Mouse (Mus musculus) forebrain, embryonic 13.5 days (tissue): ENCODE data around the gene Selenbp2. TPM values are rescaled to one million over a fixed set of nuclear protein-coding genes. Genes with fewer than 3 reads are reported as not detected.
"Not testable (repeated sequence)": the region's sequence is repeated elsewhere in the genome, so short reads cannot be mapped to it uniquely, and the experiment has no call there.

Source experiments
- ATAC-seq: fragments of 200-750 bp; cut with Nextera tagmentation; 2 replicates; pipeline ENCODE4 v1.8.0; 2017
- H3K27ac ChIP-seq: fragments of 300-500 bp; sonication (generic); 2 replicates; pipeline ENCODE4 v1.5.1; 2015; ENCODE audit warnings: inconsistent platforms, mild to moderate bottlenecking, moderate library complexity
- H3K27me3 ChIP-seq: fragments of 300-500 bp; sonication (generic); 2 replicates; pipeline ENCODE4 v1.6.1; 2015; ENCODE audit warnings: mild to moderate bottlenecking, inconsistent platforms
- H3K36me3 ChIP-seq: fragments of 300-500 bp; sonication (generic); 2 replicates; pipeline ENCODE4 v1.6.1; 2015; ENCODE audit warnings: mild to moderate bottlenecking, inconsistent platforms; ENCODE audit not compliant: poor library complexity, severe bottlenecking
- H3K4me1 ChIP-seq: fragments of 300-500 bp; sonication (generic); 2 replicates; pipeline ENCODE4 v1.6.1; 2015; ENCODE audit warnings: inconsistent platforms
- H3K4me2 ChIP-seq: fragments of 300-500 bp; sonication (generic); 2 replicates; pipeline ENCODE4 v1.6.1; 2015; ENCODE audit warnings: inconsistent platforms, mild to moderate bottlenecking, moderate library complexity
- H3K4me3 ChIP-seq: fragments of 300-500 bp; sonication (generic); 2 replicates; pipeline ENCODE4 v1.5.1; 2015; ENCODE audit warnings: mild to moderate bottlenecking, inconsistent platforms
- H3K9ac ChIP-seq: fragments of 300-500 bp; sonication (generic); 2 replicates; pipeline ENCODE4 v1.6.1; 2015; ENCODE audit warnings: mild to moderate bottlenecking, inconsistent platforms
- H3K9me3 ChIP-seq: fragments of 300-500 bp; sonication (generic); replicated peaks from 2 replicates; pipeline ENCODE4 v1.6.1; 2016; ENCODE audit warnings: inconsistent platforms
- WGBS: fragments of 180-500 bp; shearing (Covaris S2); methylation state at CpG from one replicate; pipeline ENCODE4 v1.1.7; 2015; 5-methylcytosine and 5-hydroxymethylcytosine counted together
- polyA plus RNA-seq: library from polyadenylated mRNA; unstranded; fragments of >200 nt; fragmentation: Nextera tagmentation; extraction: Ambion mirVana; gene quantifications from 2 replicates; pipeline ENCODE4 v1.2.1, GENCODE M21; 2015

Selenbp2 gene
- polyA plus RNA-seq, 1 experiment from 2014 or later, result not detected

DNA sequence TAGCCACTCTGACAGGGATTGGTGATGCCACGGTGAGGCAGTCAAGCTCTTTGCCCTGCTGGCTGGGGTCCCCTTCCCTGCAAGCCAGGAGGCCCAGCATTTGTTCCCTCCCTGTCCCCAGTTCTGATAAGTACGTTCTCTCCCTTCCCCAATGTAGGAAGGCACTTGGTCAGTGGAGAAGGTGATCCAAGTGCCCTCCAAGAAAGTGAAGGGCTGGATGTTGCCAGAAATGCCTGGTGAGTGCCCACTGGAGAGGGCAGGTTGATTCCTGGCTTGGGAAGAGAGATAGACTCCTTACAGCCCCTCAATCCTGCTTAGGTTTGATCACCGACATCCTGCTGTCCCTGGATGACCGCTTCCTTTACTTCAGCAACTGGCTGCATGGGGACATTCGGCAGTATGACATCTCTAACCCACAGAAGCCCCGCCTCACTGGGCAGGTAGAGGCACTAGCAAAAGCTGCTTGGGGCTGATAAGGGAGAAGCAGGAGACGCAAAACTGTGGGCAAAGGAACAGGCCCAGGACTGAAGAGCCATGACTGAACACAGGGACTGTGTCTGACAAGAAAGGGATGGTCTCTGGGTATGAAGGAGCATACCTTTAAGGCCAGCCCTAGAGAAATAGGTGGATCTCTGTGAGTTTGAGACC lies 8.9 kb downstream of the Selenbp2 start:
- H3K27ac ChIP-seq, H3K4me1 ChIP-seq, H3K9ac ChIP-seq, H3K4me2 ChIP-seq, H3K27me3 ChIP-seq, H3K4me3 ChIP-seq, ATAC-seq, H3K9me3 ChIP-seq, H3K36me3 ChIP-seq: not testable (repeated sequence)
- 87% methylated on average over 7 of the region's 7 CpGs for WGBS

DNA sequence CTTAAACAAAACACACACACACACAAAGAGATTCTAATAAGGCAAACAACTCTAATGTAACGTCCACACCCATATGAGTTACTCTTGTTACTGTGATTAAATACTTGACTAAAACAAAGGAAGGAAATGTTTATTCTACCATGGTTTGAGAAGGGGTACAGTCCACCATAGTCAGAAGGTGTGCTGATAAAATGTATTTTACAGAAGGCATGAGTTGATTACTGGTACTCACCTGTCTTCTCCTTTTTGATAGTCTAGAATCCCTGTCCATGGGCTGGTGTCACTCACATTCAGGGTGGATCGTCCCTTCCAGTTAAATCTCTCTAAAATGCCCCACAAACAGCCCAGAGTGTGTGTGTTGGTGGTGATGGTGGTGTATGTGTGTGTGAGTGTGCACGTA lies 9.5 kb downstream of the Selenbp2 start:
- Histone ChIP-seq H3K4me1 (no peaks in the 10 kb centered on the region), H3K27ac (no peak overlapping the region), H3K27me3 (no peaks in the 10 kb centered on the region), H3K4me2 (no peak overlapping the region), H3K9ac (no peak overlapping the region), H3K9me3 (no peaks in the 10 kb centered on the region; the same call in 1 of the 2 replicates), H3K36me3 (no peaks in the 10 kb centered on the region), H3K4me3 (no peak overlapping the region)
- no peak for ATAC-seq
- 86% methylated on average over 3 of the region's 3 CpGs for WGBS

DNA sequence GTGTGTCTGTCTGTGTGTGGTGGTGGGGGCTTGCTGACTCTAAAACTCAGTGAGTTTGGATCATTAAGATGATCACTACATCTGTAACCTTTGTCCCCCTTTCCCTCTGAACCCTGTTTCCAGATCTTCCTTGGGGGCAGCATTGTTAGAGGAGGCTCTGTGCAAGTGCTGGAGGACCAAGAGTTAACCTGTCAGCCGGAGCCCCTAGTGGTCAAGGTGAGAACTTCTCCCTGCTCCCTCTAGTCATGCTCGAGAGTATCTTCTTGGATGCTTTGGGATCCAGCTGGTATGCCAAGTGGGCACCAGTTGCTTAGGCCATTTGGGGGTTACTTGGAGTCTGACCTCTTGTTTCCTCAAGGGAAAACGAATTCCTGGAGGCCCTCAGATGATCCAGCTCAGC lies 10.0 kb downstream of the Selenbp2 start:
- not testable (repeated sequence) for H3K4me2 ChIP-seq, H3K27ac ChIP-seq, H3K4me3 ChIP-seq, H3K4me1 ChIP-seq, H3K9me3 ChIP-seq, ATAC-seq, H3K27me3 ChIP-seq, H3K9ac ChIP-seq, H3K36me3 ChIP-seq
- 14% methylated on average over 3 of the region's 3 CpGs for WGBS

DNA sequence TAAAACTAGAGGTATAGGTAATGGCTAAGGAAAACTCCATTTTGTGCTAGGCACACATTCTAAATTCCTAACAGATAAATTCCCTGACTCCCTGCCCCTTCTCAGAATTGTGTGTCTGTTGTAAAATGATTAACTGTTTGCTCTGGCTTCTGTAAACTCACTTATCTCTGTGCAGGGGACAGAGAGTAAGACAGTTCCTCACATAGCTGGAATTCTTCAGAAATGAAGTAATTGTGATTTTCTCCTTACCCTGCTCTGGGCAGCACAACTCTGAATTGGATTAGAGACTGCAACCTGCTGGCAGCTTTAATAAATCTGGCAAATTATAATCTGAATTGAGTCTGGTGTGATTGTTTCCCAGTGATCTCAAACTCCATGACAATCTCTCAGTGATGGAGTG lies 17.2 kb downstream of the Selenbp2 start:
- H3K27me3 ChIP-seq, H3K9ac ChIP-seq, H3K4me1 ChIP-seq, H3K27ac ChIP-seq, ATAC-seq, H3K4me3 ChIP-seq, H3K4me2 ChIP-seq, H3K9me3 ChIP-seq, H3K36me3 ChIP-seq: not testable (repeated sequence)

DNA sequence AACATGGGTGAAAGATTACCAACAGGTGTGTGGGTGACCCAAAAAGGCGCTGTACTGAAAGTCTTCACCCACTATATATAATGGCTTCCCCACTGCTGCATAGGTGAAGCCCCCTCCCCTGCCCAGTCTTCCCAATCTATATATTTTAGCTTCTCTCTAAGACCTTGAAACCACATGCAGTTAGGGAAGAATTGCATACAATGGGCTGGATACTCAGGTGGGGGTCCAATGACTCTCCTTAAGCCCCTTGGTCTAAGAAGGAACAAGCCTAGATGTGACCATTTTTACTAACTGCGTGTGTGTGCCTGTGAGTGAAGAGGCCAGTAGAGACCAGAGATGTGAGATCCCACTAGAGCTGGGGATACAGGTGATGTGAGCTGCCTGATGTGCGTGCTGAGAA lies 20.1 kb downstream of the Selenbp2 start:
- H3K4me1 ChIP-seq, H3K4me3 ChIP-seq, ATAC-seq, H3K27me3 ChIP-seq, H3K9me3 ChIP-seq, H3K9ac ChIP-seq, H3K36me3 ChIP-seq, H3K4me2 ChIP-seq, H3K27ac ChIP-seq: not testable (repeated sequence)
- WGBS, result 84% methylated on average over 3 of the region's 3 CpGs

DNA sequence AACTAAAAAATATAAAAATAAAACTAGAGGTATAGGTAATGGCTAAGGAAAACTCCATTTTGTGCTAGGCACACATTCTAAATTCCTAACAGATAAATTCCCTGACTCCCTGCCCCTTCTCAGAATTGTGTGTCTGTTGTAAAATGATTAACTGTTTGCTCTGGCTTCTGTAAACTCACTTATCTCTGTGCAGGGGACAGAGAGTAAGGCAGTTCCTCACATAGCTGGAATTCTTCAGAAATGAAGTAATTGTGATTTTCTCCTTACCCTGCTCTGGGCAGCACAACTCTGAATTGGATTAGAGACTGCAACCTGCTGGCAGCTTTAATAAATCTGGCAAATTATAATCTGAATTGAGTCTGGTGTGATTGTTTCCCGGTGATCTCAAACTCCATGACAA lies 24.9 kb downstream of the Selenbp2 start:
- not testable (repeated sequence) for H3K27me3 ChIP-seq, H3K36me3 ChIP-seq, H3K4me3 ChIP-seq, H3K27ac ChIP-seq, H3K4me1 ChIP-seq, ATAC-seq, H3K4me2 ChIP-seq, H3K9ac ChIP-seq, H3K9me3 ChIP-seq
- WGBS, result 20% methylated on average over 1 of the region's 1 CpGs

DNA sequence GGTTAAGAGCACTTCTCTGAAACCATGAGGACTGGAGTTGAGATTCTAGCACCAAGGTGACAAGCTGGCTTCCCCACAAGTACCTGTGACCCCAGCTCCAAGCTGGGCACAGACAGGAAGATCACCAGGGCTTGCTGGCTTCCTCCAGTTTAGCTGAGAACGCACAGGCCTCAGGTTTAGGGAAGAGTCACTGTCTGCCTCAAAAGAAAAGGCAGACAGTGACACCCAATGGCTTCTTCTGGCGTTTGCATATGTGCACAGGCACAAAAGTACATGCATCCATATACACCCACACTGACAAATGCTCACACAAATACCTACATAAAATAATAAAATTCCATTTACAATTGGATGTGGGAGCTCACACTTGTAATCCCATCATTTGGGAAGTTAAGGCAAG lies 30.3 kb downstream of the Selenbp2 start:
- ATAC-seq, H3K9me3 ChIP-seq, H3K9ac ChIP-seq, H3K36me3 ChIP-seq, H3K4me3 ChIP-seq, H3K27ac ChIP-seq, H3K4me2 ChIP-seq, H3K4me1 ChIP-seq, H3K27me3 ChIP-seq: not testable (repeated sequence)
- WGBS, result 37% methylated on average over 2 of the region's 2 CpGs

DNA sequence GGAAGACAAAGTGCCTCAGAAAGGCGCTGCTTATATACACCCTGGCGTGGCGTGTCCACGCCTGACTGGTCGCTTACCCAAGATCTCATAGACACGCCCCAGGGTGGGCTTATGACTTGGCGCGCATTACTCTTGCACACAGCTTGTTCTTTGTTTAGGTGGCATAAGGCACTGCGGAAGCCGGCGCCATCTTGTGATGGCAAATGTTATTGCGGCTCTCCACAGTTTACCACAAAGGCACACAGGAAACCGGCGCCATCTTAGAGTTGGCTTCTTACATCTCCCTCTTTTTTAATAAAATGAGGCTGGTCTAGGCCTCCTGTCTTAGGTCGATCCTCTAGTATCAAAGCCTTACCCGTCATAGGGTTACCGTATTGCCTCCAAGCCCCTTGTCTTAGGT lies 52.3 kb downstream of the Selenbp2 start:
- WGBS, result 95% methylated on average over 17 of the region's 17 CpGs
- no peak overlapping the region for H3K4me2 ChIP-seq
- H3K27me3 ChIP-seq, result no peaks in the 10 kb centered on the region
- no peaks in the 10 kb centered on the region for H3K4me1 ChIP-seq
- H3K9me3 ChIP-seq, result peaks cover 4% of the 10 kb centered on the region; the same call in 1 of the 2 replicates
- ATAC-seq, result no peak
- no peaks in the 10 kb centered on the region for H3K36me3 ChIP-seq
- H3K27ac ChIP-seq, result no peak overlapping the region
- H3K4me3 ChIP-seq, result no peak overlapping the region
- H3K9ac ChIP-seq, result no peak overlapping the region

Other genes with a start within 250 kb of the Selenbp2 start
- gene Oaz3, start 249.6 kb upstream of the Selenbp2 start, polyA plus RNA-seq, result 1.2 and 1.4 TPM in 2 replicates
- 320 and 332 TPM in 2 replicates for gene Celf3, start 215.3 kb upstream of the Selenbp2 start, polyA plus RNA-seq
- 20.2 and 22.8 TPM in 2 replicates for gene Riiad1, start 213.2 kb upstream of the Selenbp2 start, polyA plus RNA-seq
- gene Snx27, start 110.8 kb upstream of the Selenbp2 start, polyA plus RNA-seq, result 64.9 and 69.0 TPM in 2 replicates
- gene Gm10972, start 50.4 kb upstream of the Selenbp2 start, polyA plus RNA-seq, result not detected in 2 replicates
- 2.2 and 2.7 TPM in 2 replicates for gene Tuft1, start 34.7 kb upstream of the Selenbp2 start, polyA plus RNA-seq
- 3.8 TPM in 2 replicates for gene Cgn, start 92.9 kb downstream of the Selenbp2 start, polyA plus RNA-seq
- 25.1 and 25.6 TPM in 2 replicates for gene Pogz, start 144.0 kb downstream of the Selenbp2 start, polyA plus RNA-seq
- gene Psmb4, start 193.4 kb downstream of the Selenbp2 start, polyA plus RNA-seq, result 390 and 393 TPM in 2 replicates
- 7.6 and 9.0 TPM in 2 replicates for gene Selenbp1, start 239.5 kb downstream of the Selenbp2 start, polyA plus RNA-seq